Mouse (Mus musculus) liver, embryonic 14.5 days (tissue): ENCODE data around the gene Was. TPM values are rescaled to one million over a fixed set of nuclear protein-coding genes. Genes with fewer than 3 reads are reported as not detected.
"Not testable (repeated sequence)": the region's sequence is repeated elsewhere in the genome, so short reads cannot be mapped to it uniquely, and the experiment has no call there.

Source experiments
- ATAC-seq: fragments of 200-750 bp; cut with Nextera tagmentation; 2 replicates; pipeline ENCODE4 v1.8.0; 2017; ENCODE audit warnings: moderate number of reproducible peaks, mild to moderate bottlenecking, moderate library complexity; ENCODE audit not compliant: insufficient read depth
- DNase-seq, 3 experiments: peaks; one replicate each; pipeline ENCODE4 v3.0.0-alpha.2; 2012 to 2013; ENCODE audit warnings: low read depth in 3 of 3, low spot score in 3 of 3
- H3K27ac ChIP-seq: fragments of 300-500 bp; sonication (generic); 2 replicates; pipeline ENCODE4 v1.5.1; 2014; ENCODE audit warnings: moderate library complexity, mild to moderate bottlenecking, control low read depth, inconsistent platforms
- H3K27me3 ChIP-seq: fragments of 300-500 bp; sonication (generic); 2 replicates; pipeline ENCODE4 v1.6.1; 2014; ENCODE audit warnings: mild to moderate bottlenecking, low read length, moderate library complexity; ENCODE audit not compliant: control insufficient read depth, insufficient read depth
- H3K36me3 ChIP-seq: fragments of 300-500 bp; sonication (generic); replicated peaks from 2 replicates; pipeline ENCODE4 v1.6.1; 2014; ENCODE audit warnings: low read depth; ENCODE audit not compliant: control insufficient read depth, insufficient read depth
- H3K4me1 ChIP-seq, 2 experiments: fragments of 200-500 bp in 1 of 2; fragments of 300-500 bp in 1 of 2; sonication (generic) in 1 of 2; replicated peaks; 2 replicates each; pipeline ENCODE4 v1.6.1; 2012 to 2014; ENCODE audit warnings: antibody characterized with exemption in 1 of 2, inconsistent platforms in 1 of 2, low read length in 1 of 2; ENCODE audit not compliant: control insufficient read depth in 2 of 2, insufficient read depth in 2 of 2
- H3K4me2 ChIP-seq: fragments of 300-500 bp; sonication (generic); 2 replicates; pipeline ENCODE4 v1.6.1; 2014; ENCODE audit warnings: low read depth, mild to moderate bottlenecking, control low read depth, moderate library complexity
- H3K4me3 ChIP-seq, 2 experiments: fragments of 200-500 bp in 1 of 2; fragments of 300-500 bp in 1 of 2; sonication (generic) in 1 of 2; 2 replicates each; pipeline ENCODE4 v1.5.1; 2012 to 2014; ENCODE audit warnings: low read depth in 2 of 2, low read length in 2 of 2, mild to moderate bottlenecking in 2 of 2, control low read depth in 1 of 2, inconsistent platforms in 1 of 2, moderate library complexity in 1 of 2; ENCODE audit not compliant: insufficient read depth in 1 of 2
- H3K9ac ChIP-seq: fragments of 300-500 bp; sonication (generic); replicated peaks from 2 replicates; pipeline ENCODE4 v1.6.1; 2014; ENCODE audit warnings: mild to moderate bottlenecking, control low read depth, moderate library complexity
- H3K9me3 ChIP-seq: fragments of 300-500 bp; sonication (generic); 2 replicates; pipeline ENCODE4 v1.6.1; 2016; ENCODE audit warnings: low read length, mixed read lengths; ENCODE audit not compliant: control insufficient read depth
- CTCF ChIP-seq: IDR thresholded peaks from 2 replicates; pipeline ENCODE4 v1.5.1; 2016; ENCODE audit warnings: antibody characterized with exemption, low read depth, control low read depth
- EP300 ChIP-seq: IDR thresholded peaks from 2 replicates; pipeline ENCODE4 v1.6.1; 2016; ENCODE audit warnings: antibody characterized with exemption, low read depth
- WGBS: fragments of 180-500 bp; shearing (Covaris S2); extraction: QIAGEN DNeasy Blood & Tissue Kit; methylation state at CpG from one replicate; pipeline ENCODE4 v1.1.7; 2014; ENCODE audit not compliant: insufficient replicate concordance; 5-methylcytosine and 5-hydroxymethylcytosine counted together
- polyA plus RNA-seq, 2 experiments: library from polyadenylated mRNA; depleted of rRNA in 1 of 2; stranded (reverse) in 1 of 2; unstranded in 1 of 2; fragments of >200 nt; fragmentation: Nextera tagmentation in 1 of 2; extraction: Ambion mirVana in 1 of 2; gene quantifications; 2 replicates each; pipeline versions ENCODE4 v1.2.1 to v1.2.3; 2012 to 2014

The Was gene
- polyA plus RNA-seq, 2 experiments: 3.5 to 10.0 TPM

- WGBS: 44% methylated on average over 10 of the region's 10 CpGs
- Histone ChIP-seq H3K36me3 (no peaks in the 10 kb centered on the region), H3K9ac (peak overlapping the region; percentile 12; the same call in 1 of the 2 replicates), H3K27me3 (no peaks in the 10 kb centered on the region), H3K9me3 (no peaks in the 10 kb centered on the region), H3K27ac (no peak overlapping the region), H3K4me2 (peak overlapping the region; percentile 67), H3K4me3 (peak overlapping the region in 1 of 2 experiments; percentile 38; a peak in 2 of 4 replicates), H3K4me1 (peaks cover 0 to 14% of the 10 kb centered on the region in 2 experiments; a peak in 2 of 4 replicates)
- DNase-seq (no peak), ATAC-seq (no peak)
- TF ChIP-seq EP300 (no peak), CTCF (no peak)
These were observed 5.2 kb upstream of the Was start for GRCm38 (mm10) chrX:8095546-8095945.

- H3K9ac ChIP-seq, H3K9me3 ChIP-seq, H3K4me2 ChIP-seq, ATAC-seq, DNase-seq, H3K4me3 ChIP-seq, H3K27ac ChIP-seq, H3K36me3 ChIP-seq, H3K27me3 ChIP-seq, H3K4me1 ChIP-seq: not testable (repeated sequence)
- WGBS: 51% methylated on average over 4 of the region's 5 CpGs
These were observed 653 bp upstream of the Was start for GRCm38 (mm10) chrX:8090954-8091347.

- 52% methylated on average over 3 of the region's 3 CpGs for WGBS
- TF ChIP-seq CTCF: no peak
- no peak for TF ChIP-seq EP300
- no peaks in the 10 kb centered on the region for H3K36me3 ChIP-seq
- no peak overlapping the region; the same call in 1 of the 2 replicates for H3K9ac ChIP-seq
- DNase-seq: no peak
- ATAC-seq: no peak
- no peak overlapping the region for H3K27ac ChIP-seq
- H3K4me2 ChIP-seq: peak overlapping the region; percentile 57
- no peaks in the 10 kb centered on the region for H3K27me3 ChIP-seq
- H3K4me1 ChIP-seq: peaks cover 0 to 5% of the 10 kb centered on the region in 2 experiments; a peak in 2 of 4 replicates
- H3K9me3 ChIP-seq: no peaks in the 10 kb centered on the region
- peak overlapping the region; percentile 34 to 53 for H3K4me3 ChIP-seq
These were observed 552 bp downstream of the Was start for GRCm38 (mm10) chrX:8089746-8090145.

GRCm38 (mm10) chrX:8085611-8086010, 4.7 kb downstream of the Was start:
- DNase-seq (no peak), ATAC-seq (no peak)
- Histone ChIP-seq H3K4me2 (no peak overlapping the region), H3K4me1 (peaks cover 0 to 4% of the 10 kb centered on the region in 2 experiments; a peak in 2 of 4 replicates), H3K9ac (no peak overlapping the region), H3K27ac (no peak overlapping the region), H3K9me3 (no peaks in the 10 kb centered on the region), H3K27me3 (no peaks in the 10 kb centered on the region), H3K36me3 (no peaks in the 10 kb centered on the region), H3K4me3 (no peak overlapping the region)
- whole genome bisulfite sequencing: 73% methylated on average over 8 of the region's 8 CpGs
- TF ChIP-seq EP300 (no peak), CTCF (no peak)

GRCm38 (mm10) chrX:8084771-8085259, 5.5 kb downstream of the Was start:
- Histone ChIP-seq H3K27me3 (no peaks in the 10 kb centered on the region), H3K4me1 (no peaks in the 10 kb centered on the region), H3K27ac (no peak overlapping the region), H3K4me2 (no peak overlapping the region), H3K9ac (no peak overlapping the region), H3K9me3 (no peaks in the 10 kb centered on the region), H3K4me3 (no peak overlapping the region), H3K36me3 (no peaks in the 10 kb centered on the region)
- DNase-seq (no peak), ATAC-seq (no peak)
- 74% methylated on average over 6 of the region's 6 CpGs for WGBS
- TF ChIP-seq CTCF (no peak), EP300 (no peak)
